Mouse (Mus musculus) urinary bladder, postnatal 25 days (tissue): ENCODE measurements around the gene Arid1b.

Source experiments
- DNase-seq: peaks from one replicate; pipeline ENCODE4 v3.0.0; 2022; ENCODE audit warnings: low spot score

Gene Arid1b

DNA sequence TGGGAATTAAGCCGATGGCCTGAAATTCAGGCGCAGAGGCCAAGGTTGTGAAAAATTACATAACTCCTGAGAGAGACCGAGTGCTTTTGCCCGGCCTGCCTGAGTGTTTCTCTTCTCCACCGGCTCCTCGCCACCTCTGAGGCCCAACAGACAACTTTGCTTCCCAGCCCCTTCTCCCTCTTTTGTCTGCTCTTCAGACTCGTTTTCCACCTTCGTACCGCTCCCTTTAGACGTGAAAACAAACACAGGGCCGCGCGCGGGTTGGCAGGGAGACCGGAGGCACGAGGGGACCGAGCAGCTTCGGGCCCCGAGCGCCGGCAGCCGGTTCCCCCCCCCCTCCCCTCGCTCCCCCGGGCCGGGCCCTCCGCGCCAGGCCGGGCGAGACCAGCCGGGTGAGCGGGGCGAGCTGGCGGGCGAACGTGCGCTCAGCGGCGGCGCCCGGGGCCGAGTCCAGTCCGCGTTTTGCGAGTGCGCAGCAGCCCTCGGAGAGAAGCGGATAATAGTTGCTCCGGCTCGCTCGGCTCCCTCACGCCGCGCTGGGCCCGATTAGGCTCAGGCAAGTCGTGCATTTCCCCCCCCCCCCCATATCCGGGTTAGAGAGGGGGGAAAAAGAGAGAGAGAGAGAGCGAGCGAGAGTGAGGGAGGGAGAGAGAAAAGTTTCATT lies at the start of gene Arid1b:
Gene Arid1b, plus strand, starts transcription at position 493 of the 664 bp plus-strand sequence.
- peak; percentile 71 for DNase-seq

- no peak for DNase-seq
Measured at GRCm38 (mm10) chr17:4945311-4945751, 48.8 kb upstream of the Arid1b start.

DNA sequence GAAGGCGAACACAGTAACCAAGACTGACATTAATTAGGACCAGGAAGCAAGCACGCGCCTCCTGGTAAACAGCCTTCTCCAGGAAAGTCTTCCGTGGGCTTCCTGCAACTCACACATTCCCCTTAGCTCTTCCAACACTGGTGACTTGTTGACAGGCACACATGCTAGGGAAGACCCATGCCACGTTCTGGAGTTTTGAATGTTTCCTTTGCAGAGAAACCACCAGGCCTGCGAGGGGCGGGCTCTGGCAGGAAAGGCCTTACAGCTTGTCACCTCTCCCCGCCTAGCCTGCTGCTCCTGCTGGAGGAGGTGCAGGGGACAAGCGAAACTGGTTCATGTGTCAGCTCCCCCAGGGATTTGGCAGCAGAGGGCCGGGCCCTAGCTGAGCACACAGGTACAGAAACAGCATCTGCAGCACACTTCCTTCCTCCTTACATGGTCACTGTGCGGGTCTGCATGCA lies 48.2 kb upstream of the Arid1b start:
- peak; percentile 62 for DNase-seq

DNA sequence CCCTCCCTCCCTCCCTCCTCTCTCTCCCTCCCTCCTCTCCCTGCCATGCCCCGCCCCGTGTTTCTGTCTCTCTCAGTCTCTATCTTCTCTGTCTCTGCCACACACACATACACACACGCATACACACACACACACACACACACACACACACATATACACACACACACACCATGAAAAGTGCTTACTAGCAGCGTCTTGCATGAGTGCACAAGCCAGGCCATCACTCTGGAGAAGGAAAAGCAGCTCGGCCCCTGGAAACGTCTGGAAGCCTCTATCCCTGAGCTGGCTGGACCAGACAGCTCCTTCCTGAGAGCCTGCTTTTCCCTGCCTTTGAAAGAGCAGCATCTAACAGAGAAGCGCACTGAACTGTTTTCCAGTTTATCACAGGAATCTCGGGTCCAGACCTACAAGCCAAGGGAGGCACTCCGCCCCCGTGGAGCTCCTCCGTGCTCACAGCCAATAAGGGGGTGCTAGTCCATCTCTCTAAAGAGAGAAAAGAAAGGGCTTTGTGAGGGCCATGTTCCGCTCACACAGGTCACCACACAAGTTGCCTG lies 47.6 kb upstream of the Arid1b start:
- DNase-seq, result peak; percentile 26

GRCm38 (mm10) chr17:4947013-4947412 lies 47.1 kb upstream of the Arid1b start:
- DNase-seq, result no peak

DNA sequence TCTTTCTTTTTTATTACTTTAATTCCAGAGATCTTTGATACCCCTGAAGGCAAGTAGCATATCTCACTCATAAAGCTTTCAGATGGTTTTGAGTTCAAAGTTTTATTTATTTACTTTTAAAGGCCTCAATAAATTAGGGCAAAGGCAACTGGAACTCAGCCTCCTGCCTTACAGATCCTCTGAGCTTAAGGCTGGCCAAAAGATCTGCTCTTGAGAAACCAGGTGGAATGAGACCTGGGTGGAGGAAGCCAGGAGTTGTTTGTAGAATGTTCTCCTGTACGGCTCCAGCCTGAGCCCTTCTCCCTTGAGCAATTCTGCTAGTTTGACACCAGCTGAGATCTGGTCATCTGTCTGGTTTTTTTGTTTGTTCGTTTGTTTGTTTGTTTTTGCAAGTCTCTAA lies 46.7 kb upstream of the Arid1b start:
- no peak for DNase-seq

DNA sequence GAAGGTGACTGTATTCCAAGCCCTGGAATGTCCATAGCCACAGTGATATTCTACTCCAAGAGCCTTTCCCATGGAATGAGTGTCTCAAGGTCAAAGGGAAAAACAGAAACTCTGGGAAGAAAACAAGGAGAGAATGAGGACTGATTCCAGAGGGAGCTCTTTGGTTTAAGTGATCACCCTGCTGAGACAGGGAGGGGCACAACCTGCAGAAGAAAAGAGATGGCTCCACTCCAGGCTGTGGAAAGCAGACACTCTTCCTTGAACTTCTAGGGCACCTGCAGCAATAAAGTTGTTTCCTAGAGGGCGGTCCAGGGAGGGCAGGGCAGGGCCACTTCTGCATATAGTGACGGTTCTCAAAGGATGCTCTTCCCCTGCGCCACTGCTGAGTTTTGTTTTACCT lies 45.6 kb upstream of the Arid1b start:
- DNase-seq, result no peak

- DNase-seq, result no peak
Measured at GRCm38 (mm10) chr17:4954431-4954830, 39.7 kb upstream of the Arid1b start.

DNA sequence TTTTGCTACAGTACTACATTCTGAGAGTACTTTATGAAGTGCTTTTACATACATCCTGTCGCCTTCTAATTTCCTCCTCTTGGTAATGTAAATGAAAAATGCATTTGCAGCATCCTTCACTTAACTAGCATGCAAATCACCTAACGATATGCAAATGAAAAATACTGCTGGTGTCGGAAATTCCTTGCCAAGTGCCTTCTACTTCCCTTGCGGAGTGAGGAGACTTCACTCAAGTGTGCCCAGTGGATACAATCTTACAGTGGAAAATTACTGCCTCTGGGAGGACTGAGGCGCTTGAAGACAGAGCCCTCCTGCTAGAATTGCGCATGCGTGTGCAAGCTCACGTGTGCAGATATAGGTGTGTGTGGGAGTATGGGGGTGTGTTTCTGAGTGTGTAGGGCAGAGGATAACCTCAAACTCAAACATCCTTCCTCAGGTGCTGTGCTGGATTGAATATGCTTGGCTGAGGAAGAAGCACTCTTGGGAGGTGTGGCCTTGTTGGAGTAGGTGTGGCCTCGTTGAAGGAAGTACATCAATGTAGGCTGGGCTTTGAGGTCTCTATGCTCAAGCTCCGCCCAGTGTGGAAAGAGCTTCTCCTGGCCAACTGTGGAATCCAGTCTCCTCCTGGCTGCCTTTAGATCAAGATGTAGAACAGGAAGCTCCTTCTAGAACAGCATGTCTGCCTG lies 29.8 kb upstream of the Arid1b start:
- DNase-seq, result no peak

DNA sequence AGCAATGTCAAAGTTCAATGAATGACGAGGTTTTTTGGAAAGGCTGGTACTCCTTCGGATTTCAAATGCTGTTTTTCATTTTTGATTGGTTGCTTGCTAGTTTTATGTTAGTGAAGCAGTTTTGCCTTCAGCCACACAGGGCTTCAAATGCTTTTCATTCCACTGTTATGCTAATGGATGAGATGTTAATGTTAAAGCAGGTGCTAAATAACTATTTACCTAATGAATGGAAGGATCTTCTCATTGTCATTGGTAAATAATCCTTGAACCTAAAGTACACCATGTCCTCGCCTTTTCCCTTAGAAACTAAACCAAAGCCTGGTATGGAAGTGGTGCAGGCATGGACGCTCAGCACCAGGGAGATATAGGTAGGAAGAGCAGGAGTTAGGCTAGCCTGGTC lies 26.9 kb upstream of the Arid1b start:
- no peak for DNase-seq

GRCm38 (mm10) chr17:4968035-4968434 lies 26.1 kb upstream of the Arid1b start:
- DNase-seq, result no peak

GRCm38 (mm10) chr17:4968878-4969277 lies 25.3 kb upstream of the Arid1b start:
- DNase-seq, result no peak

- no peak for DNase-seq
Measured at GRCm38 (mm10) chr17:4972261-4972660, 21.9 kb upstream of the Arid1b start.

GRCm38 (mm10) chr17:4974736-4975135 lies 19.4 kb upstream of the Arid1b start:
- DNase-seq, result peak; percentile 59

DNA sequence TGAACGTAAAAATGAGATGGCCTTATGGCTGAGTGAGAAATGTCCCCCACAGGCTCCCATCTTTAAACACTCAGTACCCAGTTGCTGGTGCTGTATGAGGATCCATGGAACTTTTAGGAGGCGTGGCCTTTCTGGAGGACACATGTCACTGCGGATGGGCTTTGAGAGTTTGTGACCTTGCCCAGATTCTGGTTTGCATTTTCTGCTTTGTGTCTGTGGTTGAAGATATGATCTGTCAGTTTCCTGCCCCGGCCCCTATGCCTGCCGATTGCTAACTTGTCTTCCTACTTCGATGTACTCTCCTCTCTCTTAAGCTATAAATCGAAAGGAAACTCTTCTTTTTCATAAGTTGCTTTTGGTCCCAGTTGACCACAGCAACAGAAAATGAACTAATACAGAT lies 14.0 kb upstream of the Arid1b start:
- no peak for DNase-seq

- DNase-seq, result no peak
Measured at GRCm38 (mm10) chr17:4982819-4983218, 11.3 kb upstream of the Arid1b start.

- DNase-seq, result no peak
Measured at GRCm38 (mm10) chr17:4984691-4985090, 9.4 kb upstream of the Arid1b start.

GRCm38 (mm10) chr17:4990911-4991560 lies 3.1 kb upstream of the Arid1b start:
- no peak for DNase-seq

DNA sequence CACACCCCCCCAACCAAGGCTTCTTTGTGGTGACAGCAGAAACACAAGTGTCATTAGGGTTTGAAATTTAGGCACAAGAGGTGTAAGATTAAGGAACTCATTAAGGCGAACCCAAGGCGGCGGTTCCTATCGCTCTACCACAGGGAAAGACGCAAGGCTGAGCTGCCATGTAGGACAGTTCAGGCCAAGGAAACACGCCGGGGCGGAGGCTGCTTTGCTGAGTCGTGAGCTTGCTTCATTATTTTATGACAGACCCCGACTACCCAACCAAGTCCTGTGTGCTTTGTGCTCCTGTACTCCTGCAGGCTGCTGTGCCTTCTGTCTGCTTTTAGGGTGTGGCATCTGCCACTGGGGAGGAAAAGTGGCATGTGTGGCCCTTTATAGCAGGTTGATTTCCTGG lies 2.5 kb upstream of the Arid1b start:
- DNase-seq, result no peak

GRCm38 (mm10) chr17:4993497-4993839 lies 664 bp upstream of the Arid1b start:
- no peak for DNase-seq

GRCm38 (mm10) chr17:4994504-4994812 lies 326 bp downstream of the Arid1b start:
- DNase-seq, result peak; percentile 48

DNA sequence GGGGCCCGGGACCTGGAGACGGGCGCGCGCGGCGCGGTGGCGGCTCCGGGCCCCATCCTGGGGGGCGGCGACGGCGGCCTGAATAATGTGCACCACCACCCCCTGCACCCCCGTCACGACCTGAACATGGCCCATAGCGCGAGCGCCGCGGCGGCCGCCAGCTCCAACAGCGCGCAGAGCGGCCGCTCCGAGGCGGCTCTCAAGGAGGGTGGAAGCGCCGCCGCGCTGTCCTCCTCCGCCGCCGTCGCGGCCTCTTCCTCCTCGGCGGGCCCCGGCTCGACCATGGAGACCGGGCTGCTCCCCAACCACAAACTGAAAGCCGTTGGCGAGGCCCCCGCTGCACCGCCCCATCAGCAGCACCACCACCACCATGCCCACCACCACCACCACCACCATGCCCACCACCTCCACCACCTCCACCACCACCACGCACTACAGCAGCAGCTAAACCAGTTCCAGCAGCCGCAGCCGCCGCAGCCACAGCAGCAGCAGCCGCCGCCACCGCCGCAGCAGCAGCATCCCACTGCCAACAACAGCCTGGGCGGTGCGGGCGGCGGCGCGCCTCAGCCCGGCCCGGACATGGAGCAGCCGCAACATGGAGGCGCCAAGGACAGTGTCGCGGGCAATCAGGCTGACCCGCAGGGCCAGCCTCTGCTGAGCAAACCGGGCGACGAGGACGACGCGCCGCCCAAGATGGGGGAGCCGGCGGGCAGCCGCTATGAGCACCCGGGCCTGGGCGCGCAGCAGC lies 855 bp downstream of the Arid1b start:
- peak; percentile 61 for DNase-seq
